Mouse (Mus musculus) left cerebral cortex, postnatal 10 days (tissue): Measurements from ENCODE around the gene Dcbld2. TPM values are rescaled to one million over a fixed set of nuclear protein-coding genes. Genes with fewer than 3 reads are reported as not detected.

Experiments
- DNase-seq, 2 experiments: peaks; one replicate each; pipeline ENCODE4 v3.0.0; 2021 to 2022; ENCODE audit warnings: low spot score in 2 of 2, mixed read lengths in 1 of 2; ENCODE audit errors: extremely low spot score in 1 of 2
- intact Hi-C: fragments of 180-260 bp; cut with DNase I; formaldehyde crosslinking; loops from one replicate; pipeline ENCODE4 v1.15.1; 2025
- total RNA-seq, 2 experiments: library from RNA; stranded (reverse); gene quantifications; 2 replicates each; pipeline ENCODE4 v1.2.3; 2021

Dcbld2 gene
- total RNA-seq, 2 experiments from 2014 or later = 36.4 to 36.7 TPM

DNA sequence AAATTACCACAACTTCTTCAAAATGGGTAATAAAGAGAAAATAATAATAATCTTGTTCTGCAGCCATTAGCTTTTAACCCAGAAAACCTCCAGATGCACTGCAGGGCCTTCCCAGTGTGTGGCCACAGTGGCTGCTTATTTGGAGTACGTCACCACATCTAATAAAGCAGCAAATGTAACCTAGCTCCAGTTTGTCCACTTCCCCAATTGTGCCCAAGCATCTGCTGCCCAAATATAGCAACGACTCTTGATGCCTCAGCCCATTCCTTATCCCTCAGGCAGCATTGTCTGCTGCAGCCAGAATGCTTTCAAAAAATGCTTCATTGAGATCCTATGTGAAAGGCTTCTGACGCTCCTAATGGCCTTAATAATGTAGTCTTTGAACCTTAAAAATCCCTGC, 66.6 kb downstream of the Dcbld2 start:
- DNase-seq = no peak
- intact Hi-C loops = no loop called here

GRCm38 (mm10) chr16:58475544-58476154, 67.4 kb downstream of the Dcbld2 start:
- intact Hi-C loops = no loop called here
- DNase-seq = no peak

GRCm38 (mm10) chr16:58476363-58476762, 68.1 kb downstream of the Dcbld2 start:
- peak in 1 of 2 experiments; percentile 63 for DNase-seq
- intact Hi-C loops = no loop called here

- intact Hi-C loops = no loop called here
- no peak for DNase-seq
Measured at GRCm38 (mm10) chr16:58479898-58480448, 71.7 kb downstream of the Dcbld2 start.

GRCm38 (mm10) chr16:58481219-58481905, 73.1 kb downstream of the Dcbld2 start:
- no peak for DNase-seq
- intact Hi-C loops = no loop called here

DNA sequence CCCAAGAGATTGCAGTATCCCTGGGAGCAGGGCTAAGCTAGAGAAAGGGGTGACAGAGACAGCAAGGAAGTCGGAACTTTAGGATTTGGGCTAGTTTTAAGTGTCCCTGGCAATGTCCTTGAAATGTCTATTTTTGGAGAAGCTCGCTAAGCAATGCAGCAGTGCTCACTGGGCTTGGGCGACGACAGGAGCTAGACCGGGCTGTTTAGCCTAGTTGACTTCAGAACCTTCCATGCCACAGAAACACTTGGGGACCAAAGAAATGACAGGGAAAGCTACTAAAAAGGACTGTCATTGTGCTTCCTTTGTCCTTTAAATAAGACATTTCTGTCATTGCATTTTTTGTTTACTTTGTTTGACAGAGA, 73.6 kb downstream of the Dcbld2 start:
- DNase-seq = no peak
- intact Hi-C loops = no loop called here

DNA sequence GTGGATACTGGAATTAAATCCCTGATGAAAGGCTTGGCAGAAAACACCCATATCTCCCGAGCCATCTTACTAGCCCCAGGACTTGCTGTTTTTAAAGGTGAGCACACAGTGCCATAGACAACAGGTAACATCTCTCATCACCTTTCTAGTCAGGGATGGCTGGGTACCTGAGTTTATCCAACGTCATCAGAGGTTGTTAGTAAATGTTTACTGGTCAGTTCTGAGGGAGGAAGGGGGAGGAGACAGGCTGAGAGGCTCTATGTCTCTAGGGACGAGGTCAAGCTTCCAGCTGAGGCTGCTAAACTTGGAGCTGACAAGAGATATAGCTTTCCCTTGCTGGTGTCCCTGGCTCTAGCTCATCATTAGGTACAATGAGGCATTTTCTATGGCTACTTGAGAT, 74.1 kb downstream of the Dcbld2 start:
- intact Hi-C loops = no loop called here
- no peak for DNase-seq

GRCm38 (mm10) chr16:58487861-58488260, 79.6 kb downstream of the Dcbld2 start:
- no peak for DNase-seq
- intact Hi-C loops = no loop called here

DNA sequence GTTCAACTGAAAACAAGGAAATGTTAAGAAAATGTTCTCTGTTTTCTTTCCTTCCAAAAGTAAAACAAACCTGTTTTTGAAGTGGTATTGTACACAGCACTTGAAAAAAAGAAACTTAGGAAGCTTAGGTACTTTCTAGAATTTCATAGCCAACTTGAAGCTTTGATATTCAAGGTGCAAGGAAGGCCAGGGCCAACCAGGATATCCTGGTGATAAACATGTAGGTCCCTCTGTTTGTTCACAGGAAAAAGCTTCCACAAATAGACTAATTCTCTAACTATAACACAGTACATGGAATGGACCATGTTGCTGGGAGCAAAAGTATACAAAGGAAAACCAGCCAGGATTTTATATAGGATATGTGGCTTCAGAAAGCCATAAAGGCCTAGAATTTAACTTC, 88.5 kb downstream of the Dcbld2 start:
- no peak for DNase-seq
- intact Hi-C loops = no loop called here

DNA sequence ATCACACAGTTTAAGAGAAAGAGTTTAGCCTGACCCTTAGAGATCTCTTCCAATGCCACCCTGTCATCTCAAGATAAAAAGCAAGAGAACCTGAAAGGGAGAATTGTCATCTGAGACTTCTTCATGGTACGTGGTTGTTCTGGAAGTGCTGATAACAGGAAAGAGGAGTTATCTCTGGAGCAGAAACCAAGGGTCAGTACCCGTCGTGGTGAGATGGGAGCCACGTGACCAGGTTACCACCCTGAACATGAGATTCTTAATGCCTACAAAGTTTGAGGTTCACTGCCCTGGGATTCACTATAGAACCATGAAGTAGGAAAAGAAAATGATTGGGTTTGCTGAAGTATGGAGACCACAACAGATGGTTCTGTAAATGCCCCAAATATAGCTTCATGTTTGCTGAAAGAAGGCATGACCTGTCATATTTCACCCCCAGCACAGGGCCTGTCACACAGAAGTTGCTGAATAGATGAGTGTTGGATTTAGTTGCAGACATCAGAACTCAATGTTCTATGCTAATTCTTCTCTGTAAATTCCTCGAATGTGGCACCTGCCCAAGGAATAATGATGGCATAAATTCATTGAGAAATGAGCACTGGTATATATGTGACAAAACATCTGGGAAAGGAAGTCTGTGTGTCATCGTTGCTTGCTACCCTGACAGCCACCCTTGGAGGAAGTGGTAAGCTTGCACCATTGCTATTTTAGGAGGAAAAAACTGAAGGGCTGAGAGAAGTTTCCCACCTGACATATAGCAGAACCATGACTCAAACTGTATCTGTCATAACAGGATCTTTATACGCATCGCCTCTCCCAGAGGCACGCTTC, 89.9 kb downstream of the Dcbld2 start:
- intact Hi-C loops = no loop called here

GRCm38 (mm10) chr16:58499172-58499584, 90.9 kb downstream of the Dcbld2 start:
- DNase-seq = peak in 1 of 2 experiments; percentile 36
- intact Hi-C loops = no loop called here

More for the DNA sequence above, 89.9 kb downstream of the Dcbld2 start:
- DNase-seq = no peak

GRCm38 (mm10) chr16:58499650-58500049, 91.4 kb downstream of the Dcbld2 start:
- DNase-seq = no peak
- intact Hi-C loops = no loop called here

GRCm38 (mm10) chr16:58501760-58502301, 93.6 kb downstream of the Dcbld2 start:
- no peak for DNase-seq
- intact Hi-C loops = no loop called here

DNA sequence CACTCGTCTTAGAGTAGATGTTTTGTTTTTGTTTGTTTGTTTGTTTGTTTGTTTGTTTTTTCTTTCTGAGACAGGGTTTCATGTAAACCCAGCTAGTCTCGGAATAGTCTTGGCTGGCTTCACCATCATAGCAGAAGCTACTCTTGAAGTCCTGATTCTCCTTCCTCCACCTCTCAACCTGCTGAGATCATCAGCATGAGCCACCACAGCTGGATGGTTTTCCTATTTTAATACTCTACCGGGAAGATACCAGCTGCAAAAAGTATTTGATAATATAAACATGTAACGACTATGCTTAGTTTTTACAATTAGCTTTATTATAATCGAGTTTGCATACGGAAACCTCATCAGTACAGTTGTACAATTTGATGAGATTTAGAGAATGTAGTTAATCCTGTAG, 94.3 kb downstream of the Dcbld2 start:
- intact Hi-C loops = no loop called here
- DNase-seq = no peak

- no peak for DNase-seq
Measured at GRCm38 (mm10) chr16:58504945-58505344, 96.7 kb downstream of the Dcbld2 start.

GRCm38 (mm10) chr16:58512181-58512761, 104.0 kb downstream of the Dcbld2 start:
- peak in 1 of 2 experiments; percentile 49 for DNase-seq
- intact Hi-C loops = no loop called here

More at GRCm38 (mm10) chr16:58504945-58505344, 96.7 kb downstream of the Dcbld2 start:
- intact Hi-C loops = no loop called here

DNA sequence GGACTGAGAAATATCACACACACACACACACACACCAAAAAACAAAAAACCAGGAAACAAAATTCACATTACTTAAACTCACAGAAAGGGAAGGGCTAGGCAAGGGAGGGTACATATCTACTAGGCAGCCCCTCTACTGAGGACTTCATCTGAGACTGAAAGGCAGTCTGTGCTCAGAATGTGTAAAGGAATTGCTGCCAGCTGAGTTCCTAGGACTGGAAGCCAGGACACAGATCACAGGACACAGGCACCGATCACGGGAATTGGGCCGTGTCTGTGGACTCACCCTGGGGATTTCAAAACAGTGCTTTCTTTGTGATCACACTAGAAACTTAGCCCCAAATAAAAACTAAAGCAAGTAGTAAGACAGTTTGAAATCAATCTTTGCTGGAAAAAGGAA, 104.6 kb downstream of the Dcbld2 start:
- DNase-seq = no peak
- intact Hi-C loops = no loop called here

- intact Hi-C loops = no loop called here
- no peak for DNase-seq
Measured at GRCm38 (mm10) chr16:58513755-58514154, 105.5 kb downstream of the Dcbld2 start.

GRCm38 (mm10) chr16:58514565-58514964, 106.3 kb downstream of the Dcbld2 start:
- intact Hi-C loops = no loop called here
- DNase-seq = no peak
